Mouse (Mus musculus) lung, adult 2 months (tissue): Measurements from ENCODE around the gene Il31ra.

ENCODE experiments used
- CTCF ChIP-seq: fragments of 200-500 bp; IDR thresholded peaks from 2 replicates; pipeline ENCODE4 v1.5.1; 2011; ENCODE audit warnings: mild to moderate bottlenecking, low read length, control low read depth; ENCODE audit not compliant: insufficient read depth
- POLR2A ChIP-seq: fragments of 200-500 bp; IDR thresholded peaks from 2 replicates; pipeline ENCODE4 v1.6.1; 2011; ENCODE audit warnings: low read depth, mild to moderate bottlenecking, control low read depth, low read length, borderline replicate concordance; ENCODE audit errors: extremely low read depth

DNA sequence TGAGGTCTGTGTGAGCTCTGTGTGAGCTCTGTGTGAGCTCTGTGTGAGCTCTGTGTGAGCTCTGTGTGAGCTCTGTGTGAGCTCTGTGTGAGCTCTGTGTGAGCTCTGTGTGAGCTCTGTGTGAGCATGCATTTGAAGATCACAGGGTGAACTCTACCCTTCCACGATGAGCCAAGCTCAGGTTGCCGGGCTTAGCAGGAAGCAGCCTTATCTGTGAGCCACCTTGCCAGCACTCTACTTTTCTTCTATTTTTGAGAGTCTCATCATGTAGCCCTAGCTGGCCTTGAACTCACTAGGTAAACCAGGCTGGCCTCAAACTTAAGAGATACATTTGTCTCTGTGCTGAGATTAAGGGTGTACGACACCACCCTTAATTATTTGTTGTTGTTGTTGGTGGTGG is 42.3 kb upstream of the Il31ra start:
- TF ChIP-seq CTCF = no peak
- no peak for TF ChIP-seq POLR2A
